In the genomic region with DNA sequence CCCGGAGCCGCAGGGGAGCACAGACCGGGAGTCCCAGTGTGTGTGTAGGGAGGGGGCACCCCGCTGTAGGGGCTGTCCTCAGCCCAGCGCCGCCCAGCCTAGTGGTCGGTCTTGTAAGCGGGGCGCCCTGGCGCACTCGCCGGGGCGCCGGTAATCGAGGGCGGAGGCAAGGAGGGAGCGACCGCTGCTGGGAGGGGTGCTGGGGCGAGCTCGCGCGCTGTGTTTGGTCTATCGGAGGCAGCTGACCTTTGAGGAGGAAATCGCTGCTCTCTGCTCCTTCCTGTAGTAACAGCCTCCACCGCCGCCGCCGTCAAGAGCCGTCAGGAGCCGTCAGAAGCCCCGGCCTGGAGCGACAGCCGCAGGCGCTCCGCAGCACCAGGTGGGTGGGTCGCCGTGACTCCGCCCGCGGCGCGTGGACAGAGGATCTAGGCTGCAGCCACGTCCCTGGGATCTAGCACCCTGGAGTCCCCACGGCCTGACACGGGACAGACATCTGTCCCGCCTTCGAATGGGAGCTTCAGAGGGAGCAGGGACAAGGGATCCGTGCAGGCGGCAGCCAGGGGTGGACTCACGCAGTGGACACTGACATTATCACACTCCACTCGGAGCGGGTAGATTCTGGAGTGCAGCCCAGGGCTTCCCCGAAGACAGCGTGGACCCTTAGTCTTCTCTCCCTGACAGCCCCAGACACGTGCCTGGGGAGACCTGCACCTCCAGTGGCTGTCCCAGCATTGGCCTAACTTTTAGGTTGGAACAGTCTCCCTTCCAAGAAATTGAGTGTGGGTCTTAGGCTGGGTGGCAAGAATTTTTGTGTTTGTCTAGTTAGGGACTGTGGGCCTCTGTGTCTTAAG, we compare ENCODE assay signal across 8 mouse cellular contexts. TPM values are rescaled to one million over a fixed set of nuclear protein-coding genes. Genes with fewer than 3 reads are reported as not detected.
DNase-seq lines count a peak whose midpoint lies in the region; ATAC-seq and TF ChIP-seq lines count a peak whose summit lies in the region.

No protein-coding gene starts in this region.

- no peaks in the 10 kb centered on the region for H3K79me2 ChIP-seq in heart, adult 2 months (replicated peaks; ENCODE audit: control insufficient read depth, insufficient read depth, low read length)

- no peaks in the 10 kb centered on the region for H3K36me3 ChIP-seq in embryonic facial prominence, embryonic 10.5 days (replicated peaks)
- H3K36me3 ChIP-seq in heart, adult 2 months (ENCODE audit: control insufficient read depth, insufficient read depth, low read length) = no peaks in the 10 kb centered on the region
- no peaks in the 10 kb centered on the region for H3K36me3 ChIP-seq in kidney, adult 2 months (ENCODE audit: control insufficient read depth, insufficient read depth, low read length)
- no peaks in the 10 kb centered on the region for H3K36me3 ChIP-seq in liver, embryonic 11.5 days (ENCODE audit: control insufficient read depth, insufficient read depth, low read length)
- H3K36me3 ChIP-seq in splenic B cell, adult 2 months (ENCODE audit: control insufficient read depth, insufficient read depth, low read length, poor library complexity, severe bottlenecking) = no peaks in the 10 kb centered on the region; the same call in 1 of the 2 replicates

- peak overlapping the region; percentile 69 for H3K4me2 ChIP-seq in liver, embryonic 11.5 days

- peak; percentile 47 for TF ChIP-seq CTCF in heart, adult 2 months (IDR thresholded peaks at IDR 0.05)
- no peak for TF ChIP-seq CTCF in kidney, adult 2 months (conservative IDR thresholded peaks at IDR 0.05; ENCODE audit: insufficient read depth, insufficient read length, low read depth, low read length)

- no peak for TF ChIP-seq EP300 in heart, adult 2 months (IDR thresholded peaks at IDR 0.05; ENCODE audit: insufficient read depth, low read depth, low read length)

- TF ChIP-seq POLR2A in heart, adult 2 months (IDR thresholded peaks at IDR 0.05; ENCODE audit: insufficient read depth, low read depth, low read length) = peak; percentile 44; the same call in 1 of the 2 replicates
- peak; percentile 35 for TF ChIP-seq POLR2A in kidney, adult 2 months (IDR thresholded peaks at IDR 0.05; ENCODE audit: low read depth, low read length)

- DNase-seq in left cerebral cortex, adult 18-20 months (ENCODE audit: low spot score in 2 of 2) = peak; percentile 16 to 17
- no peak for DNase-seq in left cerebral cortex, adult 11 months (ENCODE audit: low spot score)
- DNase-seq in embryonic facial prominence, embryonic 10.5 days (ENCODE audit: low spot score) = peak; percentile 84
- DNase-seq in heart, adult 2 months = peak; percentile 88 to 93
- peak; percentile 92 for DNase-seq in kidney, adult 2 months
- DNase-seq in liver, embryonic 11.5 days (ENCODE audit: low spot score) = peak; percentile 84
- DNase-seq in splenic B cell, adult 2 months (ENCODE audit: low read depth, low spot score) = peak; percentile 93

- H3K9me3 ChIP-seq in embryonic facial prominence, embryonic 10.5 days = no peaks in the 10 kb centered on the region
- no peaks in the 10 kb centered on the region for H3K9me3 ChIP-seq in liver, embryonic 11.5 days (ENCODE audit: control insufficient read depth, low read length)

- H3K27ac ChIP-seq in embryonic facial prominence, embryonic 10.5 days (replicated peaks) = peak overlapping the region; percentile 62
- H3K27ac ChIP-seq in heart, adult 2 months = peak overlapping the region; percentile 84
- peak overlapping the region; percentile 14 for H3K27ac ChIP-seq in kidney, adult 2 months (ENCODE audit: insufficient read depth, low read depth, low read length)
- peak overlapping the region; percentile 72 for H3K27ac ChIP-seq in liver, embryonic 11.5 days (ENCODE audit: low read depth, low read length)

- intact Hi-C loops in heart, adult 2 months (cut with DNase I) = no loop called here

- H3K9ac ChIP-seq in heart, adult 2 months (ENCODE audit: low read depth, low read length) = peak overlapping the region; percentile 74
- H3K9ac ChIP-seq in liver, embryonic 11.5 days (ENCODE audit: low read depth, low read length) = peak overlapping the region; percentile 68

- H3K4me1 ChIP-seq in embryonic facial prominence, embryonic 10.5 days = peaks cover 29% of the 10 kb centered on the region
- H3K4me1 ChIP-seq in heart, adult 2 months (ENCODE audit: control insufficient read depth, insufficient read depth, low read length) = peaks cover 6% of the 10 kb centered on the region
- H3K4me1 ChIP-seq in kidney, adult 2 months (ENCODE audit: control insufficient read depth, insufficient read depth, low read length) = peaks cover 16% of the 10 kb centered on the region
- peaks cover 10% of the 10 kb centered on the region for H3K4me1 ChIP-seq in liver, embryonic 11.5 days (replicated peaks; ENCODE audit: control insufficient read depth, insufficient read depth, low read length)

- H3K4me3 ChIP-seq in embryonic facial prominence, embryonic 10.5 days = peak overlapping the region; percentile 59
- peak overlapping the region; percentile 58 for H3K4me3 ChIP-seq in heart, adult 2 months
- H3K4me3 ChIP-seq in kidney, adult 2 months (ENCODE audit: insufficient read depth, low read depth, low read length) = peak overlapping the region; percentile 62
- H3K4me3 ChIP-seq in liver, embryonic 11.5 days (ENCODE audit: low read depth, low read length) = peak overlapping the region; percentile 56

- 3% methylated on average over 55 of the region's 55 CpGs for WGBS in embryonic facial prominence, embryonic 10.5 days
- under 1% methylated on average over 55 of the region's 55 CpGs for WGBS in heart, adult 2 months
- 1% methylated on average over 54 of the region's 55 CpGs for WGBS in kidney, adult 2 months
- under 1% methylated on average over 55 of the region's 55 CpGs for WGBS in liver, embryonic 11.5 days

- peaks cover 85% of the 10 kb centered on the region for H3K27me3 ChIP-seq in embryonic facial prominence, embryonic 10.5 days (replicated peaks; ENCODE audit: low read depth, poor library complexity, severe bottlenecking)
- no peaks in the 10 kb centered on the region for H3K27me3 ChIP-seq in heart, adult 2 months (ENCODE audit: control insufficient read depth, insufficient read depth, low read length)
- H3K27me3 ChIP-seq in kidney, adult 2 months (replicated peaks; ENCODE audit: control insufficient read depth, insufficient read depth, low read length) = no peaks in the 10 kb centered on the region
- peaks cover 6% of the 10 kb centered on the region; the same call in 1 of the 2 replicates for H3K27me3 ChIP-seq in liver, embryonic 11.5 days (replicated peaks; ENCODE audit: control insufficient read depth, insufficient read depth, low read length)
- H3K27me3 ChIP-seq in splenic B cell, adult 2 months (ENCODE audit: control insufficient read depth, insufficient read depth, low read length, poor library complexity, severe bottlenecking) = no peaks in the 10 kb centered on the region

- peak; percentile 93 for ATAC-seq in liver, embryonic 11.5 days (replicated peaks; ENCODE audit: low FRiP score)
- ATAC-seq in monocyte, adult 5-6 weeks (replicated peaks; ENCODE audit: insufficient number of reproducible peaks, low FRiP score, low TSS enrichment, poor library complexity, severe bottlenecking) = peak; percentile 92

RNA-seq across cellular contexts. Expression of gene Stat5a, which starts 1.3 kb away (rescaled TPM):
- total RNA-seq in left cerebral cortex, adult 18-20 months (2021) = 1 to 10 TPM; 1.8 to 2.5 TPM
- polyA plus RNA-seq in embryonic facial prominence, embryonic 10.5 days (2016; fragmentation: Nextera tagmentation; extraction: Ambion mirVana) = 1.7 and 1.9 TPM in 2 replicates
- total RNA-seq in heart, adult 2 months (2021) = 10 to 100 TPM; 20.3 to 22.3 TPM
- 24.3 and 26.6 TPM in 2 replicates for polyA plus RNA-seq in heart, adult 2 months (2012; rRNA removed)
- 15.8 and 16.6 TPM in 2 replicates for polyA plus RNA-seq in kidney, adult 2 months (2012; rRNA removed)
- polyA plus RNA-seq in liver, embryonic 11.5 days (2014; fragmentation: Nextera tagmentation; extraction: Ambion mirVana) = 26.3 and 27.8 TPM in 2 replicates
- total RNA-seq in monocyte, adult 5-6 weeks (2017) = 20.0 to 28.0 TPM (median 25.1 TPM) in 3 replicates

RNA-seq across cellular contexts. Expression of gene Stat5b, which starts 9.9 kb away (rescaled TPM):
- 10 to 100 TPM; 26.8 to 28.0 TPM for total RNA-seq in left cerebral cortex, adult 18-20 months (2021)
- 14.4 and 14.9 TPM in 2 replicates for polyA plus RNA-seq in embryonic facial prominence, embryonic 10.5 days (2016; fragmentation: Nextera tagmentation; extraction: Ambion mirVana)
- total RNA-seq in heart, adult 2 months (2021) = 10 to 100 TPM; 58.6 to 65.2 TPM
- polyA plus RNA-seq in heart, adult 2 months (2012; rRNA removed) = 35.4 and 50.7 TPM in 2 replicates
- 23.2 and 24.0 TPM in 2 replicates for polyA plus RNA-seq in kidney, adult 2 months (2012; rRNA removed)
- 46.0 and 50.1 TPM in 2 replicates for polyA plus RNA-seq in liver, embryonic 11.5 days (2014; fragmentation: Nextera tagmentation; extraction: Ambion mirVana)
- total RNA-seq in monocyte, adult 5-6 weeks (2017) = 71.6 to 86.1 TPM (median 75.5 TPM) in 3 replicates

Comparison
In these comparisons a context has a peak if more than half of its experiments do, and no peak if none do; other contexts are left out.
1. H3K27ac ChIP-seq: peak in every context shown above with its lines; median percentile 84 in heart, adult 2 months; 72 in liver, embryonic 11.5 days; 62 in embryonic facial prominence, embryonic 10.5 days; 14 in kidney, adult 2 months.